Mouse (Mus musculus) lung, adult 2 months (tissue): ENCODE measurements at regions not wholly inside any gene's neighbourhood (a gene's known extent, or its start where the extent isn't known, plus 50 kb on each side); places are given as distances from the start of the nearest gene placed in this dataset.

Experiments used
- CTCF ChIP-seq: fragments of 200-500 bp; IDR thresholded peaks from 2 replicates; pipeline ENCODE4 v1.5.1; 2011; ENCODE audit warnings: mild to moderate bottlenecking, low read length, control low read depth; ENCODE audit not compliant: insufficient read depth
- POLR2A ChIP-seq: fragments of 200-500 bp; IDR thresholded peaks from 2 replicates; pipeline ENCODE4 v1.6.1; 2011; ENCODE audit warnings: low read depth, mild to moderate bottlenecking, control low read depth, low read length, borderline replicate concordance; ENCODE audit errors: extremely low read depth

DNA sequence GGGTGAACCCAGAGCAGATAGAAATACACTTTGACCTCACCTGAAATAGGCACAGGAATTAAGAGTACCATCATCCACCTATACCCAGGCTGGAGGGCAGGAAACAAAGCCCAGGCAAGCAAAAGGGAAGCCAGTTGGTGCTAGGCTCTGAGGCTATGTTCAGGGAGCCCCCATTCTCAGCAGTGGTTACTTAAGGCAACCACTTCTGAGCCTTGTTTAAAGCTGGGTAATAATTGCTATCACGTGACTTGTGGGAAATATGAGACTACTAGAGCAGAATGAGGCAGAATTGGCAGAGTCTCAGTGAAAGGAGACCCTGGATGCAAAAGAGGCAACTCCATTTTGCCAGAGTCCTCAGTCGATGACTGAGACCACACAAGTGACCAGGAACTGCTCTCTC is 401.5 kb downstream of the Insc start:
- no peak for TF ChIP-seq CTCF
- TF ChIP-seq POLR2A, result no peak
